Mouse (Mus musculus) cerebellum, adult 2 months (tissue): ENCODE results near the gene Dnah2. TPM values are rescaled to one million over a fixed set of nuclear protein-coding genes. Genes with fewer than 3 reads are reported as not detected.

Source experiments
- DNase-seq, 2 experiments: peaks; one replicate each; pipeline ENCODE4 v3.0.0; 2021
- H3K27ac ChIP-seq: fragments of 200-500 bp; 2 replicates; pipeline ENCODE4 v1.5.1; 2012; ENCODE audit warnings: low read length, control low read depth, inconsistent platforms; ENCODE audit not compliant: insufficient read depth
- H3K27me3 ChIP-seq: fragments of 200-500 bp; 2 replicates; pipeline ENCODE4 v1.6.1; 2012; ENCODE audit warnings: inconsistent platforms, mild to moderate bottlenecking, low read length, moderate library complexity; ENCODE audit not compliant: control insufficient read depth, insufficient read depth
- H3K4me1 ChIP-seq: fragments of 200-500 bp; 2 replicates; pipeline ENCODE4 v1.6.1; 2011; ENCODE audit warnings: low read length; ENCODE audit not compliant: control insufficient read depth, insufficient read depth
- H3K4me3 ChIP-seq: fragments of 200-500 bp; replicated peaks from 2 replicates; pipeline ENCODE3; 2011; ENCODE audit warnings: mild to moderate bottlenecking, low read depth, low read length, control low read depth; ENCODE audit not compliant: insufficient read depth
- CTCF ChIP-seq: fragments of 200-500 bp; IDR thresholded peaks from 2 replicates; pipeline ENCODE4 v1.5.1; 2011; ENCODE audit warnings: low read depth, mild to moderate bottlenecking, control low read depth, low read length, moderate library complexity, borderline replicate concordance; ENCODE audit not compliant: insufficient read depth
- POLR2A ChIP-seq: fragments of 200-500 bp; IDR thresholded peaks from 2 replicates; pipeline ENCODE4 v1.6.1; 2011; ENCODE audit warnings: low read length, control low read depth, borderline replicate concordance; ENCODE audit not compliant: insufficient read depth
- WGBS: fragments of 180-500 bp; shearing (Covaris S2); methylation state at CpG from one replicate; pipeline ENCODE4 v1.1.7; 2018; 5-methylcytosine and 5-hydroxymethylcytosine counted together
- polyA plus RNA-seq: library from polyadenylated mRNA; depleted of rRNA; stranded (reverse); fragments of >200 nt; gene quantifications from 2 replicates; pipeline ENCODE4 v1.2.3, GENCODE M21; 2012

Gene Dnah2
- polyA plus RNA-seq, 1 experiment, result 0.69 TPM

GRCm38 (mm10) chr11:69471491-69471890, 77.4 kb downstream of the Dnah2 start:
- no peak overlapping the region for H3K27ac ChIP-seq
- WGBS, result 33% methylated on average over 8 of the region's 8 CpGs

GRCm38 (mm10) chr11:69469301-69469700, 79.6 kb downstream of the Dnah2 start:
- 87% methylated on average over 9 of the region's 9 CpGs for WGBS
- no peaks in the 10 kb centered on the region; the same call in 1 of the 2 replicates for H3K27me3 ChIP-seq
- DNase-seq, result no peak
- H3K4me3 ChIP-seq, result no peak overlapping the region
- H3K4me1 ChIP-seq, result no peaks in the 10 kb centered on the region
- no peak for TF ChIP-seq CTCF
- no peak for TF ChIP-seq POLR2A
- H3K27ac ChIP-seq, result no peak overlapping the region

More at GRCm38 (mm10) chr11:69471491-69471890, 77.4 kb downstream of the Dnah2 start:
- no peak for TF ChIP-seq POLR2A
- TF ChIP-seq CTCF, result no peak
- no peaks in the 10 kb centered on the region for H3K4me1 ChIP-seq
- H3K27me3 ChIP-seq, result no peaks in the 10 kb centered on the region
- H3K4me3 ChIP-seq, result no peak overlapping the region
- DNase-seq, result no peak

DNA sequence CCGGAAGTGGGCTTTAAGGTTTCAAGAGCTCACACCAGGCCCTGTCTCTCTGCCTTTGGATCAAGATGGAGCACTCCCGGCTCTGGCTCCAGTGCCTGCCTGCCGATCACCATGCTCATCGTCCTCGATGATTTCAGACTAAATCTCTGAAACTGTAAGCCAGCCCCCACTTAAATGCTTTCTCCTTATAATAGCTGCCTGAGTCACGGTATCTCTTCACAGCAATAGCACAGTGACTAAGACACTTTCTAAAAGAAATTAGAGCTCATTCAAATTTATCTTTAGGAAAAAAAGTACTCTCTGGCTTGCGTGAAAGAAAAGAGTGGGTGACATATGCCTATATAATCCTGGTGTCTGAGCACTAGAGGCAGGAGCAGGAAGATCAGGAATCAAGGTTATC, 84.9 kb downstream of the Dnah2 start:
- no peak for DNase-seq
- 94% methylated on average over 7 of the region's 7 CpGs for WGBS

GRCm38 (mm10) chr11:69461568-69461967, 87.3 kb downstream of the Dnah2 start:
- Histone ChIP-seq H3K27me3 (no peaks in the 10 kb centered on the region; the same call in 1 of the 2 replicates), H3K4me1 (no peaks in the 10 kb centered on the region), H3K4me3 (no peak overlapping the region), H3K27ac (no peak overlapping the region)
- DNase-seq, result no peak
- WGBS, result 73% methylated on average over 5 of the region's 5 CpGs
- TF ChIP-seq CTCF, result no peak
- TF ChIP-seq POLR2A, result no peak

More for the DNA sequence above, 84.9 kb downstream of the Dnah2 start:
- no peak overlapping the region for H3K4me3 ChIP-seq
- TF ChIP-seq CTCF (no peak), POLR2A (no peak)
- no peaks in the 10 kb centered on the region for H3K4me1 ChIP-seq
- no peaks in the 10 kb centered on the region; the same call in 1 of the 2 replicates for H3K27me3 ChIP-seq
- no peak overlapping the region for H3K27ac ChIP-seq

- Histone ChIP-seq H3K4me1 (no peaks in the 10 kb centered on the region), H3K27ac (no peak overlapping the region), H3K4me3 (no peak overlapping the region), H3K27me3 (no peaks in the 10 kb centered on the region)
- WGBS, result 82% methylated on average over 4 of the region's 4 CpGs
- DNase-seq, result no peak
- TF ChIP-seq CTCF, result no peak
- no peak for TF ChIP-seq POLR2A
Observed at GRCm38 (mm10) chr11:69459883-69460282, 89.0 kb downstream of the Dnah2 start.

- TF ChIP-seq POLR2A, result no peak
- no peak for TF ChIP-seq CTCF
- 25% methylated on average over 6 of the region's 6 CpGs for WGBS
- no peak for DNase-seq
- Histone ChIP-seq H3K4me1 (no peaks in the 10 kb centered on the region), H3K27me3 (no peaks in the 10 kb centered on the region), H3K27ac (no peak overlapping the region), H3K4me3 (no peak overlapping the region)
Observed at GRCm38 (mm10) chr11:69457006-69457579, 91.8 kb downstream of the Dnah2 start.

- no peak for DNase-seq
- Histone ChIP-seq H3K4me1 (no peaks in the 10 kb centered on the region; the same call in 1 of the 2 replicates), H3K27me3 (no peaks in the 10 kb centered on the region), H3K27ac (no peak overlapping the region), H3K4me3 (no peak overlapping the region)
- 54% methylated on average over 23 of the region's 23 CpGs for WGBS
- no peak for TF ChIP-seq POLR2A
- TF ChIP-seq CTCF, result no peak
Observed at GRCm38 (mm10) chr11:69452114-69452867, 96.6 kb downstream of the Dnah2 start.

- TF ChIP-seq CTCF, result no peak
- TF ChIP-seq POLR2A, result no peak
- Histone ChIP-seq H3K27me3 (no peaks in the 10 kb centered on the region), H3K4me3 (no peak overlapping the region), H3K4me1 (no peaks in the 10 kb centered on the region; the same call in 1 of the 2 replicates), H3K27ac (no peak overlapping the region)
- no peak for DNase-seq
- WGBS, result 85% methylated on average over 7 of the region's 7 CpGs
Observed at GRCm38 (mm10) chr11:69447299-69447698, 101.6 kb downstream of the Dnah2 start.
